Mouse (Mus musculus): ENCODE measurements around the gene Rffl.
A peak's percentile ranks its signal among the peaks of the same experiment; 100 is the strongest.

Gene Rffl

GRCm38 (mm10) chr11:82871031-82871446 is at the start of gene Rffl:
TSS of gene Rffl (minus strand) at chr11:82871210.
- DNase-seq (ENCODE audit: extremely low spot score): peak; percentile 91

- no peak for DNase-seq (ENCODE audit: extremely low spot score)
These were observed 49.8 kb upstream of the Rffl start for GRCm38 (mm10) chr11:82920768-82921167.

GRCm38 (mm10) chr11:82914711-82915352 is 43.8 kb upstream of the Rffl start:
- peak; percentile 82 for DNase-seq (ENCODE audit: extremely low spot score)

- no peak for DNase-seq (ENCODE audit: extremely low spot score)
These were observed 39.8 kb upstream of the Rffl start for GRCm38 (mm10) chr11:82910679-82911389.

- DNase-seq (ENCODE audit: extremely low spot score): no peak
These were observed 39.2 kb upstream of the Rffl start, which contains the start of gene Unc45b for GRCm38 (mm10) chr11:82910250-82910649. TSS of gene Unc45b (plus strand) at chr11:82910550.

GRCm38 (mm10) chr11:82908608-82908989 is 37.6 kb upstream of the Rffl start:
- DNase-seq (ENCODE audit: extremely low spot score): no peak

- DNase-seq (ENCODE audit: extremely low spot score): peak; percentile 94
These were observed 36.9 kb upstream of the Rffl start, which contains the start of gene Nle1 for GRCm38 (mm10) chr11:82907651-82908607. TSS of gene Nle1 (minus strand) at chr11:82908411.

GRCm38 (mm10) chr11:82905816-82906215 is 34.8 kb upstream of the Rffl start:
- DNase-seq (ENCODE audit: extremely low spot score): no peak

- DNase-seq (ENCODE audit: extremely low spot score): no peak
These were observed 33.9 kb upstream of the Rffl start for GRCm38 (mm10) chr11:82904952-82905351.

- DNase-seq (ENCODE audit: extremely low spot score): no peak
These were observed 30.7 kb upstream of the Rffl start for GRCm38 (mm10) chr11:82901606-82902310.

- DNase-seq (ENCODE audit: extremely low spot score): no peak
These were observed 28.7 kb upstream of the Rffl start for GRCm38 (mm10) chr11:82899720-82900119.

GRCm38 (mm10) chr11:82897478-82897877 is 26.5 kb upstream of the Rffl start:
- DNase-seq (ENCODE audit: extremely low spot score): no peak

- DNase-seq (ENCODE audit: extremely low spot score): no peak
These were observed 20.9 kb upstream of the Rffl start, which contains the start of gene Fndc8 for GRCm38 (mm10) chr11:82891936-82892335. TSS of gene Fndc8 (plus strand) at chr11:82892124.

- DNase-seq (ENCODE audit: extremely low spot score): peak; percentile 94
These were observed 19.3 kb upstream of the Rffl start, which contains the start of gene Rad51d for GRCm38 (mm10) chr11:82890342-82890762. TSS of gene Rad51d (minus strand) at chr11:82890614.

GRCm38 (mm10) chr11:82889524-82890341 is 18.7 kb upstream of the Rffl start:
- DNase-seq (ENCODE audit: extremely low spot score): no peak

GRCm38 (mm10) chr11:82888491-82888946 is 17.5 kb upstream of the Rffl start:
- no peak for DNase-seq (ENCODE audit: extremely low spot score)

- no peak for DNase-seq (ENCODE audit: extremely low spot score)
These were observed 15.5 kb upstream of the Rffl start for GRCm38 (mm10) chr11:82886559-82886958.

GRCm38 (mm10) chr11:82883180-82883579 is 12.2 kb upstream of the Rffl start:
- DNase-seq (ENCODE audit: extremely low spot score): no peak

GRCm38 (mm10) chr11:82877726-82878344 is 6.8 kb upstream of the Rffl start:
- no peak for DNase-seq (ENCODE audit: extremely low spot score)

- DNase-seq (ENCODE audit: extremely low spot score): no peak
These were observed 4.6 kb upstream of the Rffl start for GRCm38 (mm10) chr11:82875631-82876030.

Data from embryo, embryonic 9.5 days (tissue).